Mouse (Mus musculus) lung, postnatal 4 days (tissue): ENCODE data around the gene Trnp1.
A peak's percentile ranks its signal among the peaks of the same experiment; 100 is the strongest.
"Not testable (repeated sequence)": the region's sequence is repeated elsewhere in the genome, so short reads cannot be mapped to it uniquely, and the experiment has no call there.

Experiments used
- DNase-seq, 2 experiments: peaks; one replicate each; pipeline ENCODE4 v3.0.0; 2021

Trnp1 gene

DNA sequence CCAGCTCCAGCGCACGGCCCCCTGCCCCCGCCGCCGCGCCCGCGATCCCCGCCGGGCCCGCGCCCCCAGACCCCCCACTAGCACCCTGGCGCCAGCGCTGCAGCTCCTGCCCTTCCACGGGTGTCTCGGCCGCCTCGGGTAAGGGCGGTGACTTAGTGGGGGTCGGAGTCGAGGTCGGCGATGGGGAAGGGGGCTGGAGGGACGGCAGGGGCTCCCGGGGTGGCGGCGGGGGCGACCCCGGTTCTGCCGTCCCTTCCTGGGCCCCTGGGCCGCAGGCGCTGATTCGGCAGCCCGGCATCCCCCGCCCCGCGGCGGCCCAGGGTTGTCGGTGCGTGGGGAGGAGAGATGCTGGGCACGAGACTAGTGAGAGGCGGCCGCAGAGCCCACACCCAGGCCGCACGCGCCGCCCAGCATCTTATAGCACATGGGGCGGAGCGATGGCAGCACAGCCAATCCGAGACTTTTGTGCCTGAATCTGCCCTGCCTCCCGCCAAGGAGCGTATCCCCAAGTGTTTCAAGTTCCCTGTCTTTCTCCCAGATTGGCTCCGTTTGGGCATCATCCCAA lies at the start of gene Trnp1:
TSS of gene Trnp1 (minus strand) at position 391 of the 565 bp plus-strand sequence.
- DNase-seq, result peak; percentile 73 to 82

GRCm38 (mm10) chr4:133545272-133546231 lies 47.2 kb upstream of the Trnp1 start, which contains the start of gene Nudc:
Gene Nudc (minus strand): TSS chr4:133545996.
- peak; percentile 96 to 97 for DNase-seq

DNA sequence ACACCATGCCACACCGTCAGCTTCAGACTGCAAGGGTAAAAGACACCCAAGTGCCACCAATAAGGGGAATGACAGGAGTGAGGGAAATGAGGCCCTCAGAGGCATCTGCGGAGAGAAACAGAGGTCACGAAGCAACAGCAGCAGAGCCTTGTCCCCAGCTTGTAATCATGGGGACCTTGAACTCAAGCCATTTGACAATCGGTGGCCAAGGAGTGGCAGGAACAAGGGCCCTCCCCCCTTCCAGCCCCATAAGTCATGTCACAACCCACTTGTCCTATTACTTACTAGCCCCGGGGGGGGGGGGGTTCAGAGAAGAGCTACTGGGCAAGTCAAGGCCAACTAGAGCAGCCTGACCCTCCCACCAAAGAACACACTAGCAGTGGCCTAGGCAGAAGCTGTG lies 38.3 kb upstream of the Trnp1 start:
- DNase-seq, result no peak

DNA sequence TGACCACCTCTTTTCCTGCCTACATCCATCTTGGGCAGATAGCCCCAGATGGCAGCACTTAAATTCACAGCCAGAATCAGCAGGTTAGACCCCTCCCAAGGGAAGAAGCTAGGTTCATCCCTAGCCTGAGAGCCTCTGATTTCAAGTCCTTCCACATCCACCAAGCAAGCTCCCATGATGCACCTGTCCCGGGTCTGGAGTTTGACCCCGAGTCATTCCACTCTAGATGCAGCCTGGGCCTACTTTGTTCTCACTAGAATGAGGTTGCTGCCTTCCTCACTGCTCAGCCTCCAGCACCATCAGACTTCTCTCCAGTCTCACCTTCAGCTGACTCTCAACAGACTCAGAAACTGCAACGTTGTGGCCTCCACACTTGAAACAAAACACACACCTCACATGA lies 37.7 kb upstream of the Trnp1 start:
- DNase-seq, result no peak

DNA sequence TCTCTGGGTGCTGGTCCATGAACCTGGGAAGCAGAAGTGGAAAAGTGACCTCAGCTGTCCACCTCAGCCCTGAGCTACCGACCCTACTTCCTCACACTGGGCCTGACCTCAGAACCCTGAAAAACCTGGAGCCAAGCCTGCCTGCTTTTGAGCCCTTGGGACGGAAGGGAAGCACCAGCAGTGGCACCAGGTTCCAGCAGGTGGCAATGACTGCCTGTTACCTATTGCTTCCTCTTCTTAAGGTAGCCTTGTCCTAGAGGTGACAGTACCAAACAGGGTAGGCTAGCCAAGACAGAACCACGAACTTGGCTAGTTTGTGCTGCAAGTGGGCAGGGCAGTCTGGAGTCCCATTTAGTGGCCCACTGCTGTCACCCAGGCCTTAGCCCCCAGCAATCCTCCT lies 34.4 kb upstream of the Trnp1 start:
- no peak for DNase-seq

DNA sequence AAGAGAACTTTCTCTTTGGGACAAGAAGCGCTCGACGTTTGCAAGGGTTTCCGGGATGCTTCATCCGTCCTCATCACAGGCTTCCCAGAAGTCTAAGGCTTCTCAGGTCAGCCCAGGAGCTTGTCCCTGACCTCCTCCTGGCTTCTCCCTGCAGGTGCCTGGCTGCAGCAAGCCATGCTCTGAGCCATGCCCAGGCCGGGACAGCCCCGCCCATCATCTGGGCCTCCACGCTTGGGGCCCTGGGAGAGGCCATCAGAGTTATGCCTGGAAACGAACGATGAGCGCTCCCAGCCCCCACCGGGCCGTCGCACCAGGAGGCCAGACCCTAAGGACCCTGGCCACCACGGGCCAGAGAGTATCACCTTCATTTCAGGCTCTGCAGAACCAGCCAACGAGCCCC lies 29.4 kb upstream of the Trnp1 start:
- DNase-seq, result no peak

DNA sequence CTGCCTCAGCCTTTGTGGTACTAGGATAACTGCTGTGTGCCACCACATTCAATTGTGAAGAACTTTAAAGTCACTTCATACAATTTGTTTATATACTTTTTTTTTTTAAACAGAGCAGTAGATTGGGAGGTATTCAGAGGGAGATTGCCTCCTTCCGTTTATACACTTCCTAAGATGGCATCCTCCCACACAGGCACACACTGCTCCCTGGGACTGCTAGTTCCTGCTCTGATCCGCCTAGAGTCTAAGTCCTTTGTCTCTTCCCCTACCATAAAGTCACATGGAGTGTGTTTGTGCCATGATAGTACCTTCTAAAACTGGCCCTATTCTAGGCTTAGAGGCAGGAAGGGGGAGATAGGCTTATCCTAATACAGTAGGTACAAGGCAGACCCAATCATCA lies 23.2 kb upstream of the Trnp1 start:
- DNase-seq, result no peak

DNA sequence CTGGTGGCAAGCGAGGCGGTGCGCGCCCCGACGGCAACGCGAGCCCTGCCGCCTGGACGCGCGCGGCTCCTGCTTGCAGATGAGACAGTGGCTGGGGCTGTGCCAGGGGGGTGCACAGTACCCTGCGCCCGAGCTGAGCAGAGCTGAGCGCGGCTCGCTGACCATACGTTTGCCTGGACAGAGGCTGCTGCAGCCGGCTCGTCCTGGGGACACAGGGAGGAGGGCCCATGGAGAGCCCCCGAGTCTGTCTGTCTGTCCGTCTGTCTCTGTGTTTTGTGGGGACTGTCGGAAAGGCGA lies 21.0 kb upstream of the Trnp1 start:
- no peak for DNase-seq

DNA sequence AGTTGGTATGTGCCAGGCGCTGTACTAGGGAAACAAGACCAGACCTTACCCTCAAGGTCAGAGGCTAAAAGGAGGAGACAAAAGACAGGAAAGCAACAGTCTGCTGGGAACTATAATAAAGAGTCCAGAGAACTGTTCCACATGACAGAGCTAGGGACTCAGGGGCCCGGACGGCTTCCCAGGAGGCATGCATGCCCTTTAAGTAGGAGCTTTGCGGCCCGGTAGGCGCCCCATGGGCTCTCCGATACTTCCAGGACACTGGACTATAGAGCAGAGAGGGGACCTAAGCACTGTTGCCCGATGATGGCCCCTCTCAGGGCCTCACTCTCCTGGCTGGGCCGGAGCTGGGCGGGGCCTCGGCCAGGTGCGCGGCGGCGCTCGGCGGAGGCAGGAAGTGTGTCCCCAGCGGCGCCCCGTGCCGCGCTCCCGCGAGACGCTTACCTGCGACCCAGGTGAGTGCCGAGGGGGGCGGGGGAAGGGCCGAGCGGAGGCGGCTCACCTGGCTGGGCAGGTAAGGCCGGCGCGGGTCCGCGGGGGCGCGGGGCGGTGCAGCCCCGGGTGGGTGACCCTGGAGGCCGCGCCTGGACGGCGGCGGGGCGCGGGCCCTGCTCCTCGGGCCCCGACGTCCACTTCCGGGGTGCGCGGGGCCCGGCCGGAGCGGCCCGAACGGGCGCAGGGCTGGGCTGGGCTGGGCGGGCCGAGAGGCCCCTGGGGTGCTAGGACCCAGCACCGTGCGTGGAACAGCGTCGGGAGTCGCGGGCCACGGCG lies 20.4 kb upstream of the Trnp1 start, which contains the start of gene Kdf1:
TSS of gene Kdf1 (plus strand) at position 363 of the 768 bp plus-strand sequence.
- DNase-seq, result peak; percentile 78 to 90

DNA sequence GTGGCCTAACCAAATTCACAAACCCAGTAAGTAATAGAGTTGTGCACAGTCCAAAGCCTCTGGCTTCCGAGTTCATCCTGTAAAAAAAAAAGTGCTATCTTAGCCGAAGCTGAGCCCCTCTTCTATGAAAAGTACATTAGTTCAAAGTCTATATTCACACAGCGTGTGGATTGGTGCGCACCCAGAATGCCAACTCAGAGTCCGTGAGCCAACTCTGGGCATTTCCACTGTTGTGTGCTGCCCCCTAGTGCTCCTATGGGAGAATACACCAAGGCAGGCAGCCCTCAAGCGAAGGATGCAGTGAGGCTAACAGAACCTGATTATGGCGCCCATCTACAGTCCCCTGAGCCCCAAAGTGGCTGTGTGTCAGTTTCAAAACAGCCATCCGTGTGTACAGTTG lies 14.6 kb upstream of the Trnp1 start:
- DNase-seq, result peak; percentile 67 to 81

DNA sequence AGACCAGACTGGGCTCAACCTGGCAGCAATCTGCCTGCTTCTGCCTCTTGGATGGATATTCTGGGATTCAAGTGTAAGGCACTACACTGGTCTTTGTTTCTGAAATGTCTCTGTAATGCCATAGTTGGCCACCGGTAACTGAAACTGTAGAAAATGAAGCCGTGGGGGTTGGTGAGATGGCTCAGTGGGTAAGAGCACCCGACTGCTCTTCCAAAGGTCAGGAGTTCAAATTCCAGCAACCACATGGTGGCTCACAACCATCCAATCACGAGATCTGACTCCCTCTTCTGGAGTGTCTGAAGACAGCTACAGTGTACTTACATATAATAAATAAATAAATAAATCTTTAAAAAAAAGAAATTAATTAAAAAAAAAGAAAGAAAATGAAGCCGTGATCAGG lies 14.2 kb upstream of the Trnp1 start:
- not testable (repeated sequence) for DNase-seq

GRCm38 (mm10) chr4:133511050-133511449 lies 12.7 kb upstream of the Trnp1 start:
- no peak for DNase-seq

DNA sequence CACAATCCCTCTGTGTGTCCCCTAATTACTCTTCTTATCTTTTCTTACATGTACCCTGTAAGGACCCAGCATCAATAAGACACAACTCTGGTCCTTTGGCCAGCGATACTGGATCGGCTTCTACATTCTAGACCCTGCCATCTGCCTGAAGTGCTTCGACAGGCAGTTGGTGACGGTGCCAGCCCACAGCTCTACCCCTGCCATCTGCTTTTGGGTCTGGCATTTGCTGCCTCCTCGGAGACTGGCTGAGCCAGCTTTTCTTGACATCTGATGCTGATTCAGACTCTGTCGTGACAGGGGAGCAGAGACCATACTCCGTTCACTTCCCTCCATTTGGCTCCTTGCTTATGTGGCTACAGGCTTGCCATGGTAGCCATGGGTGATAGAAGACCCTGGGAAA lies 10.6 kb upstream of the Trnp1 start:
- no peak for DNase-seq

DNA sequence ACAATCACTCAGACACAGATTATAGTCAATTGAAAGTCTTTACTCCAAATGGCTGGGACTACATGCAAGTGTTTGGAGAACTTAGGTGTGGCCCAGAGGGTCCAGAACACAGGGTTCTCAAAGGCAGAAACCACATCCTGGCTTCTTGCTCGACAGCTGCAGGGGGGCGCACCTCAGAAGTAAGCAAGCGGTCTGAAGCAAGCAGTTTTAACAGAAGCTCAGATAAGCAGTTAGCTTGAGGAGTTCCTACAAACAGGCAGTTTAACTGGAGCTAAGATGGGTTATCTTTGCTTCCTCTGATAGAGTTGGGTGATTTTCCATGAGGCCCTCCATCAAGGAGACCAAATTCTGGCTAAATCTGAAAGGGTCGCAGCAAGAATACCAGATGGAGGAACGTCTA lies 8.2 kb upstream of the Trnp1 start:
- DNase-seq, result no peak

GRCm38 (mm10) chr4:133504755-133505485 lies 6.6 kb upstream of the Trnp1 start:
- DNase-seq, result no peak

DNA sequence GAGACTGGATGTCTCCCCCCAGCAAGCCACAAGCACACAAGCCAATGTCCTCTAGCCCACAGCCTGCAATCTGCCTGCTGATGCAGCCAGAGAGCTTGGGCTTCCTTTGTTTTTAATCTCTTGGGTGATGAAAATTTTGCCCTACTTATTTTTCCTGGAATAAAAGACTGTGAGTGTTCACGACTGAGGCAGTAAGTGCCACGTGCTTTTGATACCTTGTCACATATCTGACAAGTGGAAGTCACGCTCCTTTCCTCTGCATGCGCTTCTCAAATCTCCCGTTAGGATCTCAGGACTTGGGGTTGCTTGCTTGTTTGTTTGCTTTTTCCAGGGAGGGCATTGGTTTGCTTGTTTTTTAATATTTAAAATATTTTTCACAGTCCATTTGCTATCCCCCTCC lies 6.0 kb upstream of the Trnp1 start:
- DNase-seq, result no peak

- DNase-seq, result no peak
These were observed 3.2 kb upstream of the Trnp1 start for GRCm38 (mm10) chr4:133501514-133501913.

DNA sequence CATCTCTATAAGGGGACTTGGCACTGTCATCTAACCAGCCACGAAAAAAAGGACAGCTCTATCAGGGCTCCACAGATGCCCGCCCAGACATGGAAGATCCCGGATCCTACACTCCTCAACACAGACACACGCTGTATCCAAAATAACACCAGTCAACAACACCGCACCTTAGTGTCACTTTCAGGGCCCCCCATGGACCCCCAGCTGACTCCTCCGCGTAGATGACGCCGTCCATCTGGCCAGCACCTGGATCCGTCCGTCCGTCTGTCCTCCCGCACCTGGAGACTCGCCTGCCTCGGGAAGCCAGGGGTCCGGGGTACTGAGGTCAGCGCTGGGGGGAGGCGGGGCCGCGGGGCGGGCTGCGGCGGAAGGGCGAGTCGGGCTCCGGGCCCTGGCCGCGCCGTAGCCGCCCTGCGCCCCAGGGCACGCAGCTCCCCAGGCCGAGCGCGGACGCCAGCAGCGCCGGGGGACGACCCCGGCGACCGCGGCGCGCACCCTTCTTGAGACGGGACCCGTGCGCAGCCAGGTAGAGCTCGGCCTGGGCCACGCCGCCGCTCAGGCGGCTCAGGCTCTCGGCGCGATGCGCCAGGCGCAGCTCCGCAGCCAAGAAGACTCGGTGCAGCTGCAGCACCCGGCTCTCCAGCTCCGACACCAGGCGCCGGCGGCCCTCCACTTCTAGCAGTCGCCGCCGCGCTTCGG lies 740 bp downstream of the Trnp1 start:
- DNase-seq, result peak; percentile 34 to 38

GRCm38 (mm10) chr4:133496738-133497445 lies 1.5 kb downstream of the Trnp1 start:
- DNase-seq, result no peak

DNA sequence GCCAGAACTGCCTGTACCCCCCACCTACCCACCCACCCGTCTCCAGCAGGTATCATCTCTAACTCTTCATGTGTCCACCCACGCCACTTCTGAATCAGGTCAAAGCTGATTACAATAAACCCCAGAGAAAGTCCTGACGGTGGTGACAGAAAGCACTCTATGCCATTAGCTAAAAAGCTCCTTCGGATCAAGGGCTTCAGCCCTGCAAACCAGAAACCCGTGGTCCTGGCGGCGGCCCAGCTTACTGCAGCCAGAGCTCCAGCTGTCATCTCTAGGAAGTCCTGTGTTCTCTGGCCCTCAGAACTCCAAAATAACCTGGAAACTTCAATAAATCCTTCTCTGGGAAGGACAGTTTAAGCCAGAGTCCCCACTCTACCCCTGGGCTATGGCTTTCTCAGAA lies 2.6 kb downstream of the Trnp1 start:
- DNase-seq, result peak; percentile 36 to 40

GRCm38 (mm10) chr4:133494867-133495266 lies 3.5 kb downstream of the Trnp1 start:
- DNase-seq, result no peak

- DNase-seq, result peak; percentile 85 to 94
These were observed 3.9 kb downstream of the Trnp1 start for GRCm38 (mm10) chr4:133494432-133494831.
